Mouse (Mus musculus) liver, adult 2 months (tissue): Measurements from ENCODE around the gene Slc39a1.

Source experiments
- CTCF ChIP-seq: fragments of 200-500 bp; IDR thresholded peaks from 2 replicates; pipeline ENCODE4 v1.5.1; 2011; ENCODE audit warnings: low read depth, low read length, control low read depth
- POLR2A ChIP-seq: fragments of 200-500 bp; IDR thresholded peaks from 2 replicates; pipeline ENCODE4 v1.6.1; 2011; ENCODE audit warnings: low read length, control low read depth; ENCODE audit not compliant: insufficient read depth; ENCODE audit errors: extremely low read depth

GRCm38 (mm10) chr3:90242984-90243775 is 4.8 kb upstream of the Slc39a1 start, which contains the start of gene Creb3l4:
- TF ChIP-seq POLR2A (no peak), CTCF (no peak)
